Mouse (Mus musculus) liver, embryonic 16.5 days (tissue): ENCODE data around the gene Tnfsf10. TPM values are rescaled to one million over a fixed set of nuclear protein-coding genes. Genes with fewer than 3 reads are reported as not detected.

Source experiments
- ATAC-seq: fragments of 200-750 bp; cut with Nextera tagmentation; 2 replicates; pipeline ENCODE4 v1.8.0; 2017; ENCODE audit warnings: low read depth, mild to moderate bottlenecking, moderate number of reproducible peaks, moderate library complexity
- H3K27ac ChIP-seq: fragments of 300-500 bp; sonication (generic); 2 replicates; pipeline ENCODE4 v1.5.1; 2014; ENCODE audit warnings: mild to moderate bottlenecking, low read length
- H3K27me3 ChIP-seq: fragments of 300-500 bp; sonication (generic); 2 replicates; pipeline ENCODE4 v1.6.1; 2014; ENCODE audit warnings: low read depth, low read length, mixed read lengths; ENCODE audit not compliant: control insufficient read depth, insufficient read depth
- H3K36me3 ChIP-seq: fragments of 300-500 bp; sonication (generic); 2 replicates; pipeline ENCODE4 v1.6.1; 2014; ENCODE audit warnings: mild to moderate bottlenecking; ENCODE audit not compliant: control insufficient read depth, insufficient read depth
- H3K4me1 ChIP-seq: fragments of 300-500 bp; sonication (generic); 2 replicates; pipeline ENCODE4 v1.6.1; 2014; ENCODE audit warnings: low read depth, low read length, mixed read lengths; ENCODE audit not compliant: control insufficient read depth
- H3K4me2 ChIP-seq: fragments of 300-500 bp; sonication (generic); 2 replicates; pipeline ENCODE4 v1.6.1; 2014; ENCODE audit warnings: low read depth, low read length, mixed read lengths
- H3K4me3 ChIP-seq: fragments of 300-500 bp; sonication (generic); 2 replicates; pipeline ENCODE4 v1.5.1; 2014; ENCODE audit warnings: low read depth, mild to moderate bottlenecking, low read length
- H3K9ac ChIP-seq: fragments of 300-500 bp; sonication (generic); 2 replicates; pipeline ENCODE4 v1.6.1; 2014; ENCODE audit warnings: low read depth, low read length
- H3K9me3 ChIP-seq: fragments of 300-500 bp; sonication (generic); replicated peaks from 2 replicates; pipeline ENCODE4 v1.6.1; 2016; ENCODE audit warnings: low read length; ENCODE audit not compliant: control insufficient read depth
- WGBS: fragments of 180-500 bp; shearing (Covaris S2); extraction: QIAGEN DNeasy Blood & Tissue Kit; methylation state at CpG from one replicate; pipeline ENCODE4 v1.1.7; 2014; ENCODE audit not compliant: insufficient replicate concordance; 5-methylcytosine and 5-hydroxymethylcytosine counted together
- polyA plus RNA-seq: library from polyadenylated mRNA; unstranded; fragments of >200 nt; fragmentation: Nextera tagmentation; extraction: Ambion mirVana; gene quantifications from 2 replicates; pipeline ENCODE4 v1.2.1, GENCODE M21; 2015

The Tnfsf10 gene
- polyA plus RNA-seq, 1 experiment from 2014 or later: 0.17 TPM

- Histone ChIP-seq H3K4me1 (no peaks in the 10 kb centered on the region), H3K27me3 (no peaks in the 10 kb centered on the region), H3K36me3 (no peaks in the 10 kb centered on the region), H3K27ac (no peak overlapping the region), H3K9me3 (no peaks in the 10 kb centered on the region), H3K4me3 (no peak overlapping the region), H3K9ac (no peak overlapping the region), H3K4me2 (no peak overlapping the region)
- no peak for ATAC-seq
- 100% methylated on average over 1 of the region's 1 CpGs for WGBS
These were observed 2.8 kb downstream of the Tnfsf10 start for GRCm38 (mm10) chr3:27319650-27320049.

DNA sequence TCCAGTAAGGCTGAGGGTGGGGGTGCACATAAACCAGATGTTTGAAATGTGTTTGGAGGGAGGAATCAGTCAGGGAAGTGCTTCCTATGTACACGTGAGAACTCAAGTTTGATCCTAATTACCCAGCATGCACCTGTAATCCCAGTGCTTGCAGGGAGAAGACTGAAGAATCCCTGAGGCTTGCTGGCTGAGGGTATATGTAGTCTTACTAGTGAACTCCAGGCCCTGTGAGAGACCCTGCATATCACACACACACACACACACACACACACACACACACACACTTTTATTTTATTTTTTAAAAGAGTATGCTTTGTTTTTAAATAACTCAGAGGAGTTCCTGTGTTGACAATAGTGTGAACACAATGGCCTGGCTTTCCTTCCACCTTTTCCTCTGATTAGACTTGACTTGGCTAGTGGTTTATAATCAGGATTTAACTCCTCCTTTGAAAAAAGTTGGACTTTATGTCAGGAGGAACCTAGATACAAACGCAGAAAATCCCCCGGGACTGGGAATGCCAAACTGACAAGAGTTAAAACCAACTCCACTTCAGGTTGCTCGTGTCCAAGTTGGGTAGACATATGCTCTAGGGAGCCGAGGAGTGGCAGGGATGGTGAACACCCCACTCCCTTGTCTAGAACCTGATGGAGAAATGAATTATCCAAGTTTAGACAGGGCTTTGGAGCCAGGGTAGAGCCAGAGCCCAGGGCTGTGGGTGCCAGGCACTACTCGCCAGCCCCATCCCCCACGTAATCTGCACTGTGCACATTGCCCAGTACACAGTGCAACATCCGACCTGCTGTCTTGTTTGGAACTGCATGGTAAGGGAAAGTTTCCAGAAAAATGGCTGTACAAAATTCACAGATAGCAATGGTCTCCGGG lies 4.0 kb downstream of the Tnfsf10 start:
- no peak overlapping the region for H3K9ac ChIP-seq
- no peaks in the 10 kb centered on the region for H3K4me1 ChIP-seq
- no peaks in the 10 kb centered on the region for H3K36me3 ChIP-seq
- no peak overlapping the region for H3K4me3 ChIP-seq
- no peaks in the 10 kb centered on the region for H3K27me3 ChIP-seq
- no peak overlapping the region for H3K27ac ChIP-seq
- no peaks in the 10 kb centered on the region for H3K9me3 ChIP-seq
- ATAC-seq: no peak
- WGBS: 54% methylated on average over 9 of the region's 9 CpGs
- H3K4me2 ChIP-seq: no peak overlapping the region

GRCm38 (mm10) chr3:27322591-27322990 lies 5.8 kb downstream of the Tnfsf10 start:
- no peaks in the 10 kb centered on the region for H3K27me3 ChIP-seq
- H3K4me3 ChIP-seq: no peak overlapping the region
- WGBS: 68% methylated on average over 9 of the region's 9 CpGs
- no peak overlapping the region for H3K9ac ChIP-seq
- no peaks in the 10 kb centered on the region for H3K36me3 ChIP-seq
- H3K4me2 ChIP-seq: no peak overlapping the region
- no peak overlapping the region for H3K27ac ChIP-seq
- no peaks in the 10 kb centered on the region for H3K9me3 ChIP-seq
- H3K4me1 ChIP-seq: no peaks in the 10 kb centered on the region
- no peak for ATAC-seq

- no peaks in the 10 kb centered on the region for H3K4me1 ChIP-seq
- no peaks in the 10 kb centered on the region for H3K9me3 ChIP-seq
- H3K27ac ChIP-seq: no peak overlapping the region
- ATAC-seq: no peak
- WGBS: 64% methylated on average over 5 of the region's 5 CpGs
- H3K9ac ChIP-seq: no peak overlapping the region
- H3K4me3 ChIP-seq: no peak overlapping the region
- H3K36me3 ChIP-seq: no peaks in the 10 kb centered on the region
- H3K4me2 ChIP-seq: no peak overlapping the region
- no peaks in the 10 kb centered on the region for H3K27me3 ChIP-seq
These were observed 6.7 kb downstream of the Tnfsf10 start for GRCm38 (mm10) chr3:27323551-27323950.

GRCm38 (mm10) chr3:27326633-27327191 lies 9.9 kb downstream of the Tnfsf10 start:
- WGBS: 59% methylated on average over 4 of the region's 4 CpGs
- Histone ChIP-seq H3K9me3 (no peaks in the 10 kb centered on the region), H3K9ac (no peak overlapping the region), H3K36me3 (no peaks in the 10 kb centered on the region), H3K27me3 (no peaks in the 10 kb centered on the region), H3K4me1 (no peaks in the 10 kb centered on the region), H3K27ac (no peak overlapping the region), H3K4me2 (no peak overlapping the region), H3K4me3 (no peak overlapping the region)
- ATAC-seq: no peak

- Histone ChIP-seq H3K9me3 (no peaks in the 10 kb centered on the region), H3K4me2 (no peak overlapping the region), H3K36me3 (no peaks in the 10 kb centered on the region), H3K4me3 (no peak overlapping the region), H3K27ac (no peak overlapping the region), H3K9ac (no peak overlapping the region), H3K4me1 (no peaks in the 10 kb centered on the region), H3K27me3 (no peaks in the 10 kb centered on the region)
- ATAC-seq: no peak
- WGBS: 67% methylated on average over 5 of the region's 5 CpGs
These were observed 13.9 kb downstream of the Tnfsf10 start for GRCm38 (mm10) chr3:27330706-27331105.

DNA sequence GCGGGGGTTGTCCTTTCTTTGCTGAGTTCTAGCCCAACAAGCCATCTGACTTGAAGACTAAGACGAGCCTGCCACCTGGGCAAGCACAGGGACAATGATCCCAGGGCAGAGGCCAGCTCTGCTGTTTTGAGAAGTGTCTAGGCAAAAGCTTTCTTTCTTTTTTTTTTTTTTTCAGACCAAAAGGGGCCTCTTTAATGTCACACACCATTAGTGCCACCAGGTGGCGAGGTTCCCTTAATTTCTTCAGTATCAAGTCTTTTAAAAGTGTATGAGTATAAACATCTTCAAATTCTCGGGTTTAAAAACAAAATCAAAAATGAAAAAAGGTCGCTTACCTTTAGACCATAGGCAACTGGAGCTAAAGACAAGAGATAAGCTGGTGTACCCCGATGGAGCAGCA lies 21.6 kb downstream of the Tnfsf10 start:
- no peak overlapping the region for H3K4me3 ChIP-seq
- no peak overlapping the region for H3K27ac ChIP-seq
- ATAC-seq: no peak
- 19% methylated on average over 6 of the region's 6 CpGs for WGBS
- no peaks in the 10 kb centered on the region for H3K4me1 ChIP-seq
- H3K4me2 ChIP-seq: no peak overlapping the region
- H3K9ac ChIP-seq: no peak overlapping the region
- H3K36me3 ChIP-seq: no peaks in the 10 kb centered on the region
- H3K27me3 ChIP-seq: no peaks in the 10 kb centered on the region
- H3K9me3 ChIP-seq: no peaks in the 10 kb centered on the region

- Histone ChIP-seq H3K27ac (no peak overlapping the region), H3K36me3 (no peaks in the 10 kb centered on the region), H3K27me3 (no peaks in the 10 kb centered on the region), H3K4me1 (no peaks in the 10 kb centered on the region), H3K4me3 (no peak overlapping the region), H3K9ac (no peak overlapping the region), H3K4me2 (no peak overlapping the region), H3K9me3 (no peaks in the 10 kb centered on the region)
- 51% methylated on average over 3 of the region's 3 CpGs for WGBS
- no peak for ATAC-seq
These were observed 22.1 kb downstream of the Tnfsf10 start for GRCm38 (mm10) chr3:27338887-27339286.

DNA sequence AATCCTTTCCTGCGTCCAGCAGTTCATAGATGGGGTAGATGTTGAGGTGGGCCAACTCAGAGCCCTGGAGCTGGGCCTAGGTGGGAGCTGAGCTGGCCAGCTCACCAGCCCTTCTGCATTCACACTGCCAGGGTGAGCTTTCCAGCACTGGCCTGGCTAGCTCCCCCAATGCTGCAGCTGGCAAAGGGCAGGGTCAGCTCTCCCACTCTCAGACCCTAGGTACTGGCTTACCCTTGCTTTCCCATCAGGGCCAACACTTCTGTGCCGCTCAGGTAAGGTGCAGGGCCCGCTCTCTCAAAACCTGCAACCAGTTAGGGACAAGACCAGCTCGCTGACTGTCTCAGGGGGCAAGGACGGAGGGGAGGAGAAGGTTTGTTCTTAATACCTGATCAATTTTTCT lies 23.9 kb downstream of the Tnfsf10 start:
- H3K9ac ChIP-seq: no peak overlapping the region
- H3K27me3 ChIP-seq: no peaks in the 10 kb centered on the region
- no peak for ATAC-seq
- no peaks in the 10 kb centered on the region for H3K36me3 ChIP-seq
- no peak overlapping the region for H3K4me3 ChIP-seq
- no peaks in the 10 kb centered on the region for H3K4me1 ChIP-seq
- H3K4me2 ChIP-seq: no peak overlapping the region
- no peaks in the 10 kb centered on the region for H3K9me3 ChIP-seq
- 68% methylated on average over 5 of the region's 5 CpGs for WGBS
- H3K27ac ChIP-seq: no peak overlapping the region
